Mouse (Mus musculus) midbrain, embryonic 16.5 days (tissue): Measurements from ENCODE around the gene Tmc2. TPM values are rescaled to one million over a fixed set of nuclear protein-coding genes. Genes with fewer than 3 reads are reported as not detected.

Source experiments
- ATAC-seq: fragments of 200-750 bp; cut with Nextera tagmentation; 2 replicates; pipeline ENCODE4 v1.8.0; 2017; ENCODE audit warnings: moderate TSS enrichment
- H3K27ac ChIP-seq: fragments of 300-500 bp; sonication (generic); 2 replicates; pipeline ENCODE4 v1.5.1; 2014; ENCODE audit warnings: mild to moderate bottlenecking, low read length, mixed read lengths
- H3K27me3 ChIP-seq: fragments of 300-500 bp; sonication (generic); 2 replicates; pipeline ENCODE4 v1.6.1; 2014; ENCODE audit warnings: low read depth, low read length, mixed read lengths; ENCODE audit not compliant: control insufficient read depth, insufficient read depth
- H3K36me3 ChIP-seq: fragments of 300-500 bp; sonication (generic); 2 replicates; pipeline ENCODE4 v1.6.1; 2014; ENCODE audit warnings: mild to moderate bottlenecking, low read length, moderate library complexity, mixed read lengths; ENCODE audit not compliant: control insufficient read depth, insufficient read depth
- H3K4me1 ChIP-seq: fragments of 300-500 bp; sonication (generic); 2 replicates; pipeline ENCODE4 v1.6.1; 2014; ENCODE audit warnings: mild to moderate bottlenecking, low read length, mixed read lengths; ENCODE audit not compliant: control insufficient read depth, insufficient read depth
- H3K4me2 ChIP-seq: fragments of 300-500 bp; sonication (generic); 2 replicates; pipeline ENCODE4 v1.6.1; 2014; ENCODE audit warnings: mild to moderate bottlenecking, low read length, mixed read lengths
- H3K4me3 ChIP-seq: fragments of 300-500 bp; sonication (generic); 2 replicates; pipeline ENCODE4 v1.5.1; 2014; ENCODE audit warnings: low read depth, mild to moderate bottlenecking, low read length, moderate library complexity, mixed read lengths
- H3K9ac ChIP-seq: fragments of 300-500 bp; sonication (generic); 2 replicates; pipeline ENCODE4 v1.6.1; 2014; ENCODE audit warnings: low read depth, low read length, mixed read lengths
- H3K9me3 ChIP-seq: fragments of 300-500 bp; sonication (generic); replicated peaks from 2 replicates; pipeline ENCODE4 v1.6.1; 2014; ENCODE audit warnings: mild to moderate bottlenecking, low read length, mixed read lengths; ENCODE audit not compliant: control insufficient read depth, poor library complexity, severe bottlenecking
- WGBS: fragments of 180-500 bp; shearing (Covaris S2); extraction: QIAGEN DNeasy Blood & Tissue Kit; methylation state at CpG from one replicate; pipeline ENCODE4 v1.1.7; 2014; 5-methylcytosine and 5-hydroxymethylcytosine counted together
- polyA plus RNA-seq: library from polyadenylated mRNA; unstranded; fragments of >200 nt; fragmentation: Nextera tagmentation; extraction: Ambion mirVana; gene quantifications from 2 replicates; pipeline ENCODE4 v1.2.1, GENCODE M21; 2015

Gene Tmc2
- polyA plus RNA-seq, 1 experiment from 2014 or later, result not detected

DNA sequence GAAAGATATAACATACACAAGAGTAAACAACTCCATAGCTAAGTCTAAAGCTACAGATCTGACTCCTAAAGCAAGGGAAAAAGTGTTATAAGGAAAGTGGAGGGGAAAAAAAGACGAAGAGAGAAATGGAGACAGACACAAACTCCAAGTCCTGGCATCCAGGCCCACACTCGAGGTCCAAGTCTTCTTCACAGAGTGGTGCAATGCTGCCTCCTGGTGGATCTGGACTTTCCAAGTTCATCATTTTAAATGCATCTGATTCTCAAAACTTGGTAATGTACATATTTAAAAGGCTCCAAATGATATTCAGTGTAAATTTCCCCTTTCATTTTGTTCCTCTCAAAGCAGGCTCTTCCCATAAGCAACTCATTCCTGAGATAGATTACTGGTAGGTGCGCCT, 27.1 kb upstream of the Tmc2 start:
- H3K9me3 ChIP-seq, result no peaks in the 10 kb centered on the region
- H3K4me2 ChIP-seq, result no peak overlapping the region
- no peaks in the 10 kb centered on the region for H3K4me1 ChIP-seq
- H3K9ac ChIP-seq, result no peak overlapping the region
- no peak for ATAC-seq
- H3K36me3 ChIP-seq, result peaks cover 19% of the 10 kb centered on the region
- H3K27ac ChIP-seq, result no peak overlapping the region
- no peak overlapping the region for H3K4me3 ChIP-seq
- WGBS, result 54% methylated on average over 3 of the region's 3 CpGs
- H3K27me3 ChIP-seq, result no peaks in the 10 kb centered on the region

DNA sequence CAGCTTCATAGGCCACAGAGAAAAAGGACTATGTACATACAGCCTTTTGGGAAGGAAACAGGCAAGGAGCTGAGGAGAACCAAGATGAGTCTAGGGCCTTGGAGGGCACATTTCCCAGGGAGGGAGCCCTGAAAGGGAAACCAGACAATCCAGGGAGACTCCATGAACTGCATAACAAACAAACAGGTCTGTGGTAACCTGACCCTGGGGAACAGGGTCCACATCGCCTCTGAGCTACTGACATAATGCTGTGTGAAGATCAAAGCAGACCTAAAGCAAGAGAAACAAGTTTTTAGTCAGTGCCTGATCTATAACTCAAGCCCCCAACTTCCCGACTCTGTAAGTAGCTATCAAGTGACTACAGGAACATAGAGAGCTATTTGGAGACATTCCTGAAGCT, 23.3 kb upstream of the Tmc2 start:
- H3K4me2 ChIP-seq, result no peak overlapping the region
- peaks cover 3% of the 10 kb centered on the region for H3K4me1 ChIP-seq
- peaks cover 44% of the 10 kb centered on the region for H3K36me3 ChIP-seq
- no peaks in the 10 kb centered on the region for H3K9me3 ChIP-seq
- ATAC-seq, result no peak
- H3K27ac ChIP-seq, result no peak overlapping the region
- 87% methylated on average over 2 of the region's 2 CpGs for WGBS
- H3K4me3 ChIP-seq, result no peak overlapping the region
- H3K9ac ChIP-seq, result no peak overlapping the region
- H3K27me3 ChIP-seq, result no peaks in the 10 kb centered on the region

DNA sequence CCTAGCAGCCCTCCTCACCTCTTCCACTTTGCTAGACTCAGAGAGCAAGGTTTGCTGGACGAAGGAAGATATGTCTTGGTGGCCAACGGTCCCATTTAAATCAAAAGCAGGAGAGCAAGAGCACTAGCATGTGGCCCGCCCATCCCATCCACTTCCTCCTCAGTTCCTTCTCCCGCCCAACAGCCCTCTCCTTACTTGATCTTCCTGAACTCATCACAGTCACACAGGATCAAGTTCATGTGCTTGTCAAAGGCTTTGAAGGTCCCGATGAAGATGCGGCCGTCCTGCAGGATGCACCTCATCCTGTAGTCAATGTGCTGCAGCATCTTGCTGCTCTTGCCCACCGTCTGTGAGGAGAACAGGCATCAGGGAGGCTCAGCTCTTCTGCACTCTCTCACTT, 18.2 kb upstream of the Tmc2 start:
- Histone ChIP-seq H3K36me3 (peaks cover 35% of the 10 kb centered on the region), H3K27me3 (no peaks in the 10 kb centered on the region), H3K4me3 (no peak overlapping the region), H3K4me2 (peak overlapping the region; percentile 0; the same call in 1 of the 2 replicates), H3K27ac (no peak overlapping the region), H3K9me3 (no peaks in the 10 kb centered on the region), H3K9ac (no peak overlapping the region), H3K4me1 (peaks cover 21% of the 10 kb centered on the region)
- 74% methylated on average over 8 of the region's 8 CpGs for WGBS
- no peak for ATAC-seq

DNA sequence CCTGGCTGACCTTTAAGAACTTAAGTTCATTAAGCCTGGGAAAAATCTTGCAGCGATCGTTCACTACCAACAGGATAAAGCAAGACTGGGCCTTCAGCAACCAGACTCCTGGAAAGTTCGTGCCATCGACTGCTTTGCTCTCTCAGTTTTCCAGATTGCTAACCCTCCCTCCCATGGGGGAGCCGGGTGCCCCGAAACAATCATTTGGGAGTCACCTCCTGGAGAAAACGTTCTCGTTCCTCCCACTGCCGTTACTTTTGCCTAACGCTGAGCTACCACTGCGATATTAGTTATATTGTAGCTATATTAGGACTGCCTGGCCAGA, 16.7 kb upstream of the Tmc2 start:
- peaks cover 23% of the 10 kb centered on the region for H3K36me3 ChIP-seq
- no peaks in the 10 kb centered on the region for H3K27me3 ChIP-seq
- no peak for ATAC-seq
- H3K4me1 ChIP-seq, result peaks cover 21% of the 10 kb centered on the region
- peak overlapping the region; percentile 99 for H3K9ac ChIP-seq
- under 1% methylated on average over 11 of the region's 11 CpGs for WGBS
- H3K4me2 ChIP-seq, result peak overlapping the region; percentile 79
- peak overlapping the region; percentile 95 for H3K27ac ChIP-seq
- H3K4me3 ChIP-seq, result peak overlapping the region; percentile 100
- no peaks in the 10 kb centered on the region for H3K9me3 ChIP-seq

DNA sequence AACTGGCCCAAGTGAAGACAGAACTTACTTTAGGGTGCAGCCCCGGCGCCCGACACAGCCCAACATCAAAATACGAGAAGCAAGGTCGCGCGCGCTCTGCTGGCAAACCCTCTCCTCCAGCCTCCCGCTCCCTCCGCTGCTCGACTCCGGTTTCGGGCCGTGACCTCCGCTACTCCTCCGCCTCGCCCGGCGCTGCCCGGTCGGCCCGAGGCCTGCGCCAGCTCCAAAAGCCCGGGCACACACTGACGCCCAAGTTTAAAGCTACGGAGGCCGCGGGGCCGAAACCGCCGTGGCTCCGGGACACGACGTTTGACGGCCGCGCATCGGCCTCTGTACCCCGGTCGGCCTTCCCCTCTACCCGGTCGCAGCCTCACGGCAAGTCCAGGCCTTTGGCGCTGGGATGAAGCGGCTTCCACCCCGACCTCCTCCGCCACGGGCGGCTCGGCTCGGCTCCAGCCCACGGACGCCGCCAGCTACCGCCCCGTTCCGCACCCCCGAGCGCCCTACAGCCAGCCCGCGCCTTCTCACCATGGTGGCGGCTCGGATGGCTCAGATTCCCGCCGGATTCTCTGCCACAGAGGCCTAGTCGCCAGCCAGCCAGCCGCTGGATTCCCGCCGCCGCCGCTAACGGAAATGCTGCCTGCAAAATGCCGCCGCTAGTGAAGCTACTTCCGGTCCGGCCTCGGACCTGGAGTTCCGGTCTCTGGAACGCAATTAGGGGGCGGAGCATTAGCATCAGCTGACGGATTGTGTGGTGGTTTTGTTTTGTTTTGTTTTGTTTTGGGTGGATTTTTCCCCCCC, 16.1 kb upstream of the Tmc2 start, which contains the start of gene Snrpb:
Gene Snrpb (minus strand): TSS at position 698 of the 801 bp plus-strand sequence.
- Histone ChIP-seq H3K4me3 (peak within 1 kb of the TSS; percentile 100), H3K4me2 (peak within 1 kb of the TSS; percentile 79), H3K9me3 (no peaks in the 10 kb centered on the region), H3K36me3 (peaks cover 18% of the 10 kb centered on the region), H3K4me1 (peaks cover 21% of the 10 kb centered on the region), H3K9ac (peak within 1 kb of the TSS; percentile 99), H3K27me3 (no peaks in the 10 kb centered on the region), H3K27ac (peak within 1 kb of the TSS; percentile 95)
- ATAC-seq, result peak; percentile 96
- WGBS, result under 1% methylated on average over 77 of the region's 81 CpGs

DNA sequence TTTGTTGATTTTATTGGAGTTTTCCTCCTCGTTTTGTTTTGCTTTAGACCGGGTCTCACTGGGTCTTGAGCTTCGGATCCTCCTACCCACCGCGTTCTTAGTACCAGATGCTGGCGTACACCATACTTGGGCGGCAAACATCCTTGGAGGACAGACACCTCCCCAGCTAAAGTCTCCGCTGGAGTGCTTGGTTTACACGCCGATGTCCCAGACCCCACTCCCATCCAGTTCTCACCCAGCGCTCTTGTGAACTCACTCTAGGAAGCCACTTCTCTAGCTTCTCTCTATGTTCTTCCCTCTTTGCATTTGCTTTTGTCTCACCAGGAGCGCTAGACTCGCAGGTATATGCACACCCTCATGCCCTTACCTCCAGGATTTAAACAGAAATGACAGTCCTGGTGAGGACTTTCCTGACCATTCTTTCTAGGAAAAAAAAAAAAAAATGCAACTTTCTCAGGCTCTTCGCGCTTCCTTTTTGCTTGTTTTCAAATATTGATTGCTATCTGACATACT, 15.4 kb upstream of the Tmc2 start:
- peak; percentile 86 for ATAC-seq
- peaks cover 11% of the 10 kb centered on the region for H3K36me3 ChIP-seq
- H3K4me2 ChIP-seq, result peak overlapping the region; percentile 61
- WGBS, result under 1% methylated on average over 15 of the region's 15 CpGs
- H3K9me3 ChIP-seq, result no peaks in the 10 kb centered on the region
- peak overlapping the region; percentile 58 for H3K9ac ChIP-seq
- peaks cover 21% of the 10 kb centered on the region for H3K4me1 ChIP-seq
- H3K4me3 ChIP-seq, result peak overlapping the region; percentile 100
- H3K27me3 ChIP-seq, result no peaks in the 10 kb centered on the region
- peak overlapping the region; percentile 95 for H3K27ac ChIP-seq

DNA sequence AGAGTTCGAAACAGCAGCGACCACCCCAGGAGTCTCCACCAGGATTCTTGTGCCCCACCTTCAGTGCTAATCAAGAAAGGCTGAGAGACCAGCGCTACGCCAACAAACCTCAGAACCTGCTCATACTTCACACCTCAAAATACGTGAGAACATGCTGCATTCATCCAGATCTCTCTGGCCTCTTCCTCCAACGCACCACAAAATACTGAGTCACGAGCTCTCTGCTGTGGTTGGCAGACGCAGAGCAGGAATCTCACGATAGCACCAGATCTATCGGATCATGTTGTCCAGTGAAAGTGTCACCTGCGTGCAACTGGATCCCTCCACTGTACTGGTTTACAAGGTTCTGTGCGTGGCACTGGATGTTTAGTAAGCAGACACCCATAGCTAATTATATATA, 6.6 kb upstream of the Tmc2 start:
- Histone ChIP-seq H3K9me3 (peaks cover 6% of the 10 kb centered on the region), H3K4me2 (no peak overlapping the region), H3K4me3 (no peak overlapping the region), H3K27me3 (no peaks in the 10 kb centered on the region), H3K36me3 (no peaks in the 10 kb centered on the region), H3K9ac (no peak overlapping the region), H3K4me1 (no peaks in the 10 kb centered on the region), H3K27ac (no peak overlapping the region)
- ATAC-seq, result no peak
- 90% methylated on average over 12 of the region's 12 CpGs for WGBS

DNA sequence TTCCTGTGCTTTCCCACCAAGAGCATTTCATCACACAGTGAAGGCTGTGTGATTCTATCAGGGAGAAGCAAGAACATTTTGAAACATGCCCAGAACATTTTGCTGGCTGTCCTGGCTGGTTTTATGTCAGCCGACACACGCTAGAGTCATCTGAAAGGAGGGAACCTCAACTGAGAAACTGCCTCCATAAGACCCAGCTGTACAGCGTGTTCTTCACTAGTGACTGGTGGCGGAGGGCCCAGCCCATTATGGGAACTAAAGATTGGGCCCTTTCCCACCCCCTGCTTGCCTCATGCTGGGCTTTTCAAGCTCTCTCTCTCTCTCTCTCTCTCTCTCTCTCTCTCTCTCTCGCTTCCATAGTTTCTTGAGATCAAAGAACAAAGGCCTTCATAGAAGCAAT, 6.0 kb downstream of the Tmc2 start:
- WGBS, result 60% methylated on average over 5 of the region's 5 CpGs
- Histone ChIP-seq H3K9ac (no peak overlapping the region), H3K9me3 (no peaks in the 10 kb centered on the region), H3K36me3 (no peaks in the 10 kb centered on the region), H3K4me1 (no peaks in the 10 kb centered on the region), H3K4me3 (no peak overlapping the region), H3K4me2 (no peak overlapping the region), H3K27me3 (no peaks in the 10 kb centered on the region), H3K27ac (no peak overlapping the region)
- ATAC-seq, result no peak

DNA sequence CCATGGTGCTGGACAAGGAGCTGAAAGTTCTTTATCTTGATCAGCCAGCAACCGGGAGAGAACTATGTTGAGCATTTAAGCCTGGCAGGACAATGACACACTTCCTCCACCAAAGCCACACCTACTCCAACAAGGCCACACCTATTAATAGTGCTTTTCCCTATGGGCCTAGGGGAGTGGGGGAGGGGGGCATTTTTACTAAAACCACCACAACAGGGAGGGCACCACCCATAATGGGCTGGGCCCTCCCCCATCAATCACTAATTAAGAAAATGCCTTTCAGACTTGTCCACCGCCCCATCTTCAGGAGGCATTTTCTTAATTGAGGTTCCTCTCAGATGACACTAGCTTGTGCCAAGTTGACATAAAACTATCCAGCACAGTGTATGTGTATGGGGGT, 12.4 kb downstream of the Tmc2 start:
- no peaks in the 10 kb centered on the region for H3K9me3 ChIP-seq
- no peaks in the 10 kb centered on the region for H3K36me3 ChIP-seq
- no peaks in the 10 kb centered on the region for H3K27me3 ChIP-seq
- H3K4me1 ChIP-seq, result no peaks in the 10 kb centered on the region
- ATAC-seq, result no peak
- 83% methylated on average over 2 of the region's 2 CpGs for WGBS
- no peak overlapping the region for H3K9ac ChIP-seq
- H3K27ac ChIP-seq, result no peak overlapping the region
- no peak overlapping the region for H3K4me2 ChIP-seq
- H3K4me3 ChIP-seq, result no peak overlapping the region
